Mouse (Mus musculus): Measurements from ENCODE around the gene Elovl3.
"Not testable (repeated sequence)": the region's sequence is repeated elsewhere in the genome, so short reads cannot be mapped to it uniquely, and the experiment has no call there.

Elovl3 gene

DNA sequence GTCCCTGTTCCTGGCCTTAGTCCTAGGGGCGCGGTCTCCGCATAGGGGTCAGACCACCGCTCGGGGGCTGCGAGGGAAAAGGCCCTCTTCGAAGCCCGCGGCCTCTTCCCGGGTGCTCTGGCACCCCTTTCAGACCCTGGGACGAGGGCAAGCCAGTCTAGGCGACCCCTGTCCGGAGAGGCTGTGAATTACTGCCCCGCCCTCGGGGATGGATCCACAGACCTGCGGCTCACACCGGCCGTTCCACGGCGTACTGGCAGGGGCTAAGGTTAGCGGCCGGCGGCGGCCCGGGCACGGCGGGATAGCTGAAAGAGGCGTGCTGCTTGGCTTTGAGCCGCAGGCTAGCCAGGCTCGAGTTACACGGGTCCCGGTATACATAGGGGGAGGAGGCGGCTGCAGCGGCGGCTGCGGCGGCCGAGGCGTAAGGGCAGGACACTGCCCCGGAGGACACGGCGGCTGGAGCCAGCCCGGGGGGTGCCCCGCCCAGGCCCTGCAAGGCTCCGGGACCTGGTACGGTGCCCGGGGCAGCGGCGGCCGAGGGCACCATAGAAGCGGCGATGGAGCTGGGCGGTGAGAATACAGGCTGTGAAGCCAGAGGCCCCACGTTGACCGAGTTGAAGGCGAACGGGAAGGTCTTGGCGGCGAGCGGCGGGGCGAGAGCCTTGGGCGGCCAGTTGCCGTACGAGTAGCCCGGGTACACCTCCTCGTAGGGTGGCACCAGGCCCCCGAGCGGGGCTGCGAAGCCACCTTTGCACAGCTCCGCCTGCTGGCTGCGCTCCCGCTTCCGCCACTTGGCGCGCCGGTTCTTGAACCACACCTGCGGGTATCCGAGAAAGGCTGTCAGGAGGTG, 4.3 kb downstream of the Elovl3 start:
- DNase-seq (ENCODE audit: extremely low spot score) = peak; percentile 62

GRCm38 (mm10) chr19:46136639-46137580, 5.2 kb downstream of the Elovl3 start:
- peak; percentile 79 for DNase-seq (ENCODE audit: extremely low spot score)

DNA sequence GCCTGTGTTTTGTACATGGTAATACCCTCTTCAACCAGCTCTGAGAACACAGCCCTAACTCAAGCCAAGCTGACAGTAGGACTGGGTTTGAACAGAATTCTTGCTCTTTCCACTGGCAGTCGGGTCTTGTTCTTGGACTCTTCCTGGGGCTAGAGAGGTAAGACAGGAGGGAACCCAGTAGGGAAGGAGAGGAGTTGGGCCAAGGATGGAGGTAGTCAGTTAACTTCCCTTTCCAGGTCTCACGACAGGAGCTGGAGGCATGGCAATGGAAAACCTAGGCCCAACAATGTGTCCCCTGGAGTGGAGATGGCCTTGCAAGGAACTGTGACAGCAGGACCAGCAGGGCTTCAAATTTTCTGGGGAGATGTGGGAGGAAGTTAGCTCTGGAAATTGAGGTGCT, 8.6 kb downstream of the Elovl3 start:
- no peak for DNase-seq (ENCODE audit: extremely low spot score)

GRCm38 (mm10) chr19:46141091-46141490, 9.4 kb downstream of the Elovl3 start:
- DNase-seq (ENCODE audit: extremely low spot score) = peak; percentile 31

DNA sequence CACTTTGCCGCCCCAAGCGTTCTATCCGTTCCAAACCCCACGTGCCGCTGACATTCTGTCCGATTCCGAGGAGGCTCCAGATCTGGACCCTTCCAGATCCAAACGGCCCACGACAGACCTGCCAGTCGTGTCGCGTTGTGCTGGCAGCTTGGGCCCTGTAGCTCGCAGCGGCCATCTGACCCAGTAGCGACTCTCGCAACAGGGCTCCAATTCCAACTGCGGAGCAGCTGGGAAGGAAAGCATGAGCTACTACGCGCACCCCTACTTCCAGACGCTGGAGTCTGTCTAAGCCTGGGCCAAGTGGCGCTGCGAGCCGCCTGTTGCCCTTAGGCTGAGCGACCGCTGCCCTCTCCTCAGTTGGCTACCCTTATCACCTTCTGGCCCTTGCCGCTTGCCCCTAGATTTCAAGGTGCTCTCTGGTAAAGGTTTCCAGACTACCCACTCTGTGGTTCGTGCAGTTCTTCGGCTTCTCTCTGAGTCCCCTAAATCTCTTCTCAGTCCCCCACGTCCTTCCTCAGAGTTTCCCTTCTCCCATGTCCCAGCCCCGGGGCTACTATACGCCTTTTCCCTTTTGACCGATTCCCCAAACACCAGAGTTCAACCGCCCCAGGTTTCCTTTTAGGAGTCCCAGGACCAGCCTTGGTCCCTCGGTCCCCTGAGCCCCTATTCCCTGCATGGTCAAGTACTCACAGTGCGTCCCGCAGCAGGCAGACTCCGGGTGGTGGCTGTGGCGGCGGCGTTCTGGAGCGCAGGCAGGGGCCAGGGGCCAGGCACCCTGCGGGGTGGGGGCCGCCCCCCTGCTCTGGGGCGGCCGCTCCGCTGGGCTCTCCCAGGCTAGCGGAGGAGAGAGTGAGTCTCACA, 16.0 kb downstream of the Elovl3 start, which contains the start of gene Pitx3:
TSS of gene Pitx3 (minus strand) at position 816 of the 861 bp plus-strand sequence.
- DNase-seq (ENCODE audit: extremely low spot score) = peak; percentile 45

- peak; percentile 90 for DNase-seq (ENCODE audit: extremely low spot score)
Measured at GRCm38 (mm10) chr19:46148372-46148760, 16.7 kb downstream of the Elovl3 start.

DNA sequence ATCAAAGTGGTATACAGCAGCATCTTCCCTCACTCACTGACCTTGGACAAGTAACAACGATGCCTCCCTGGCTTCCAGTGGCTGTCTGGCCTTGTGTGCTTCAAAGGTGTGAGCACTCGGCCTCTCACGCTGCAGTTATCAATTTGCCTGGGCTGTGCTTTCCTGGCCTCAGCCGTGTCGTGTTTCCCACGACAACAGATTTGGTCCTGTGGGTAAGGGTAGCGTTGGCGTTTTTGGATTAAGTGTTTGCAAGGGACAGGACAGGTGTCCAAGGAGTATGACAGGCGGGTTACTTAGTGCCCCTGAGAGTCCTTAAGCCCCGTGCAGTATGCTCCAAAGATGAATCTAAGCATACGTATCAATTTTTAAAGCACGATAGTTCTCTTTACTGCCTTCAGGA, 17.4 kb downstream of the Elovl3 start:
- DNase-seq (ENCODE audit: extremely low spot score) = no peak

GRCm38 (mm10) chr19:46152127-46152803, 20.6 kb downstream of the Elovl3 start, which contains the start of gene Gbf1:
Gene Gbf1 (plus strand): TSS chr19:46152509.
- peak; percentile 92 for DNase-seq (ENCODE audit: extremely low spot score)

DNA sequence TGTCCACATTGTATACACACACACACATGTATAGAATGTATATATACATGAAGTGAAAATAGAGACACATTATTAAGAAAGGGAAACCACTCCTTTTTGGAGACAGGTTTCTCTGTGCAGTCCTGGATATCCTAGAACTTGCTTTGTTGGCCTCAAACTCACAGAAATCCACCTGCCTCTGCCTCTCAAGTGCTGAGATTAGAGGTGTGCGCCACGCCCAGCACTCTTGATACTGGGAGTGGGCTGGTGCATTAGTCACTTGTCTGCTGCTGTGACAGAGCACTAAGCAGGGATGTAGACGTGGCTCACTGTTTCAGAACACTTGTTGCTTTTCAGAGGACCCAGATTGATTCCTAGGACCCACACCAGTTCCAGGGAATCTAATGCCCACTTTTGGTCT, 34.3 kb downstream of the Elovl3 start:
- DNase-seq (ENCODE audit: extremely low spot score) = no peak

GRCm38 (mm10) chr19:46167169-46167568, 35.5 kb downstream of the Elovl3 start:
- DNase-seq (ENCODE audit: extremely low spot score) = not testable (repeated sequence)

- no peak for DNase-seq (ENCODE audit: extremely low spot score)
Measured at GRCm38 (mm10) chr19:46169396-46169795, 37.7 kb downstream of the Elovl3 start.

DNA sequence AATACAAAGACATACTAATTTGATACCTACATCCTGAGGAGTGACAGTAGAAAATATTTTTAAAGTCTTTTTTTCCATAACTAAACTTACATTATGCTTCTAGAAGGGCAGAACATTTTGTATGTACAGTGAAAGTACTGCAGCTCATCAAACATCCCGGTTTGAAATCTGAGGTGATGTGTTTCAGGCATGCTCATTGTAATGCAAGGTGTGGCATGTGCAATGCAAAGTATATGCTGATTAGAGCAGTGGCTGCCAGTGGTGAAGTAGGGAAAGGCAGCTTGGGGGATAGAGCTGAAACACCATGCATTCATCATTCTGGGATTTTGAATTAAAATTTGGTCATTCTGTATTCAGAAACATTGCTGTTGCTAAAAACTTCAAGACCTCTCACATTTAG, 38.2 kb downstream of the Elovl3 start:
- DNase-seq (ENCODE audit: extremely low spot score) = no peak

DNA sequence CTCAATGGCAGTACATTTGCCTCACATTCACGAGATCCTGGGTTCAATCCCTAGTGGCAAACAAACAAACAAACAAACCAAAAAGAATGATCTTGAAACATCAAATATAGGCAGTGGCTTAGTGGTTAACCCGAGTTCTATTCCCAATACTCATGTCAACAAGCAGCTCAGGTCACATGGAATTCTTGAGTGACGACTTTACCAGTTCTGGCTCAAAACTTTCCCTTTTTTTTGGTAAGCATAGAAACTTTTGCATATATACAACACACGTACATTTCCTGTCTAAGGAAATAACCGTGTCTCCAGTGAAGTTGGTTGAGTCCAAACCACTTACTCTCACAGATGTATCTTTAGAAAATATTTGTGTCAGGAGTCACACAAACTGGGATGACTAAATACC, 40.8 kb downstream of the Elovl3 start:
- no peak for DNase-seq (ENCODE audit: extremely low spot score)

- DNase-seq (ENCODE audit: extremely low spot score) = no peak
Measured at GRCm38 (mm10) chr19:46175173-46175572, 43.5 kb downstream of the Elovl3 start.

GRCm38 (mm10) chr19:46177046-46177445, 45.3 kb downstream of the Elovl3 start:
- no peak for DNase-seq (ENCODE audit: extremely low spot score)

DNA sequence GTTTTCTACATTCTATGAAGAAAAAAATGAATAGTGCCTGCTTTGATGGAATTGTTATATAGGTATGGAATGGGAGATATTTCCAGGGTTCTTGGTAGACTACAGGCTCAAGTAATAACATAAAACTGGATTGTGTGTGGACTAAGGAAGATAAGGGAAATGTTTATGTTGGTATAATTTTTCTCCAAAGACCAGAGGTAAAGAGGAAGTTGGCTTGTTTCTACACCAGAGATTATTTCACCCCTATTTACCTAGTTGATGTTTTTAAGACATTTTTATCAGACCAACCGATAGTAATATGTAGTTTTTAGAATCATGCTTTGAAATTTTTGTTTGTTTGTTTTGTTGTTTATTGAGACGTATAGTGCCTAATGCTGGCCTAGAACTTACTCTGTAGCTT, 48.6 kb downstream of the Elovl3 start:
- DNase-seq (ENCODE audit: extremely low spot score) = no peak

- DNase-seq (ENCODE audit: extremely low spot score) = no peak
Measured at GRCm38 (mm10) chr19:46182241-46182640, 50.5 kb downstream of the Elovl3 start.
